Mouse (Mus musculus) ZHBTc4 (cell line): ENCODE results near the gene Tmem201.

Experiments
- DNase-seq: peaks from one replicate; pipeline ENCODE4 v3.0.0-alpha.2; 2011; ENCODE audit warnings: low read depth, low spot score

Tmem201 gene

DNA sequence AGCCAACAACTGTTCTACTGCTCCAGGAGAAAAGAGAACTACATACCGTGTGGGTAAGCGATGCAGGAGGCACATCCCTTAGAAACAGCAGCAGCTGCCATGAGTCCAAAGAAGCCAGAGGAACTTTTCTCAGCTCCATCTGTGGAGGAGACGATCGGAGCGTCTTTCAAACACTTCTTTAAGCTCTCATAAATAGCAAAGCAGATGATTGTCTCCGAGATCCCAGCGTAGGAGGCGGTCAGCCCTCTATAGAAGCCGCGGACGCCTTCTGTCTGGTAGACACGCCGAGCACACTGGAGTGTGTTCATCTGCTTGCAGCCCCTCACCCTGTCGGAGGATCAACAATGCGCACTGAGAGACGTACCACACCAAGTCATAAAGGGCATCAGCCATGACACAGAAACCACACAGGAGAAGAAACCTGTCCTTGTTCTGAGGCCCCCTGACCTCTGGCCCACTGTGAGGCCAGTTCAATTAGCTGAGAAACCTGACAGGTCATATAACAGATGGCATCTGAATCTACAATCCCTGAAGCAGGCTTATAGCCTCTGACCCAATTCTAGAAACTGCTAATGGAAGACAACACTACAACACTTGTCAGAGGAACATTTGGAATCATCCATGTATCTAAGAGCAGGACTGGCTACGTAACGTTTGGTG, 11.3 kb upstream of the Tmem201 start:
- no peak for DNase-seq

DNA sequence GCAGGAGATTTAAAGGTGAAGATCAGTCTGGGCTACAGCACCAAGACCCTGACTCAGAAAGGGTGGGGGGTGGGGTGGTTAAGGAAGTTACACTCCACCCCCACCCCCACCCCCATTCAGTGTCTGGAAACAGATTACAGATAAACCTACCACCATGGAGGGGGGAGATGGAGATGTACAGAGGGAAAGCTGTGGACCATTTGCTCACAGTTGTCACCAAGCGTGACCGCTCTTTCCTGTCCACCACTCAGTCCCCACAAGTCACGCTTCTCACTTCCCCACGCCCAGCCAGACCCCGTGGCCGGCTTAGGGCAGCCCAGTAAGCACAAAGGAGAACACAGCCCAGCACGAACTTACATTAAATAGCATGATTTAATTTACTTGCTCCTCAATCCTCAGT, 6.3 kb upstream of the Tmem201 start:
- DNase-seq, result no peak

DNA sequence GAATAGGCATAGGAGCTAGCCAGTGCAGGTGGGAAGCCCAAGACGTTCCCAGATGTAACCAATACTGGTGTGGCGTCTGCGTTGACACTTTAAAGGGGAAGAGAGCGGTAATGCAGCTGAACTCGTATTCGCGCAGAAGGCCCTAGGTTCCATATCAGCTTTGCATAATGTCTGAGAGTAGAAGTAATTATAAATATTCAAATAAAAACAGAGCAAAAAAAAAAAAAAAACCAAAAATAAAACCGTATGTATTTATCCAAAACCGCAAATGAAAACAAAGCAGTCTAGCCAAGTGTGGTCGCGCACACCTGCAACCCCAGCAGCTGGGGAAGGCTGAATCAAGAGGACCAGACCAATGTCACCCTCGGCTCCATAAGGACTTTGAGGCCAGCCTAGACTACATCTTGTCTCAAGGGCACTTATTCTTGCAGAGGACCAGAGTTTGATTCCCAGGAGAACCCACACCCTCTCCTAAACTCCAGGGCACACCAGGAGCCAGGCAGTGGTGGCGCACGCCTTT, 4.2 kb upstream of the Tmem201 start:
- no peak for DNase-seq

DNA sequence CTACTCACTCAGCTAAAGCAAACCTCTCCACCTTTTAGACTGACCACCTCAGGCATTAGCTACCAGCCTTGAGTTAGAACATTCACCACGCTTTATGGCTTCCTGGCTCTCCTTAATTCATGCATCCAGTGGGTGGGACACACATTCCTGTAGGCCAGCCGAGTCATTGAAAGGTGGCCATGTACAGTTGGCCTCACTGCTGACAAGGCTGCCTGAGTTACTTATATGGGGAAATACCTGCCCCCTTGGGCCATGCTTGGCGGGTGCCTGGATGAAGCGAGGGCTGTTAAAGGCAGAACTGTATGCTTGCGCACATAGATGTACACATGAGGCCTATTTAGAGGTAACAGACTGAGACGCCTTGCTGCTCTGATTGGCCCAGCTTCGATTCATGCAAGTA, 2.5 kb upstream of the Tmem201 start:
- DNase-seq, result no peak

DNA sequence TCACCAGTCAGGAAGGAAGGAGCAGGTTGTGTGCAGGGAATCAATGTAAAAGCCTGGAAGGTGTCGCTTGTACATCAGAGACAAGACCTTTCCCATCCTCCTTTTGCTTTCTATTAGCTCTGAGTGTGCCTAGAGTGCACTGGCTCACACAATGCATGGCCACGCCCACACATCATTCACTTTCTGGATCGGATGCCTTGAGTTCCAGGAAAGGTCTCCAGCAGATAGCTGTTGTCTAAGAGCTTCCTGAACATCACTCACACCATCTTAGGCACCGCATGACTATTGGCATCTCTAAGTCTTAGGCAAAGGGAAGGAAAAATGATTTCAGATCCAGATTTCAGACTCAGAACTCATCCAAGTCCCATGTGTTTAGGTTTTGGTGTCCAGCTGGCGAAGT, 1.6 kb upstream of the Tmem201 start:
- DNase-seq, result peak; percentile 88

DNA sequence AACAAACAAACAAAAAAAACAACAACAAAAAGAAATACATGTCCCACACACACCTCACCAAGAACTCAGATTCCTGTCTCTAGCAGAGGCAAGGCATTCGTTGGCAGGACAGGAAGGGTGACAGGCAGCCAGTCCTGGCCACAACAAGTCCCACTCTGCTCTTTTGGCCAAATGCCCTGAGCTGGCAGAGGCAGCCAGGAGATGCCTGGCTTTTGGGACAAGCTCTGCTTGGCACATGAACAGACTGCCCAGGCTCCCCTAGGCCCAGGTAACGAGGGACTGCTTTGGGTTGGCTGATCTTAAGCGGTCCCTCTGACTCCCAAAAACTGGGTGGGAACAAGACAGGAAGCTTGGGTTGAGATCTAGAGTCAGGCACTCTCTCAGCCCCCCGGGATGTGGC, 1.3 kb downstream of the Tmem201 start:
- no peak for DNase-seq

DNA sequence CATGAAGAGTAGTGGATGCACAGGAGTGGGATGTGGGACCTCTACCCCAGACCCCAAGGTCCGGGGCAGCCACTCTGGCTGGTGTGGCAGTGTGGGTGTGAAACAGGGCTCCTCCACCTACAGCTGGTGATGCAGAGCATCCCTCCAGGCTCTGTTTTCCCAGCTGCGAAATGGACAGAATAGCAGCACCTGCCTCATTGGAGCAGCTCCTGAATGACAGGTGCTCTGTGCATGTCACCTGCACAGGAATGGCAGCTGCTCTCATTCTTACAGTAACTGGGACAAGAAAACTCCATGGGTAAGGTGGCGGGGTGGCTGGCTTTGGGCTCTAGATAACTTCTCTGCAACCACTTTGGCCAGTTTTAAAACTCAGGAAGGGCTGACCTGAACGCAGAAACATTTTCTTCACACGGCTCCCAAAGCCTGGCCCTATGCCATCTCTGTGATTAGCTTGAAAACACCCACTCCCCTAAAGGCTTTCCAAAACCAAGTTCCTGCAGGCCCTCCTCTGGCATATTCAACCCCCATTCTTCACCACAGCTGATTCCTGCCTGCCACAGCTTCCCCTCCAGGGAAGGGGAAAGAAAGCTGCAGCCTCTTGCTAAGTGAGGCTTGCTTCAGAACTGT, 2.1 kb downstream of the Tmem201 start:
- no peak for DNase-seq

DNA sequence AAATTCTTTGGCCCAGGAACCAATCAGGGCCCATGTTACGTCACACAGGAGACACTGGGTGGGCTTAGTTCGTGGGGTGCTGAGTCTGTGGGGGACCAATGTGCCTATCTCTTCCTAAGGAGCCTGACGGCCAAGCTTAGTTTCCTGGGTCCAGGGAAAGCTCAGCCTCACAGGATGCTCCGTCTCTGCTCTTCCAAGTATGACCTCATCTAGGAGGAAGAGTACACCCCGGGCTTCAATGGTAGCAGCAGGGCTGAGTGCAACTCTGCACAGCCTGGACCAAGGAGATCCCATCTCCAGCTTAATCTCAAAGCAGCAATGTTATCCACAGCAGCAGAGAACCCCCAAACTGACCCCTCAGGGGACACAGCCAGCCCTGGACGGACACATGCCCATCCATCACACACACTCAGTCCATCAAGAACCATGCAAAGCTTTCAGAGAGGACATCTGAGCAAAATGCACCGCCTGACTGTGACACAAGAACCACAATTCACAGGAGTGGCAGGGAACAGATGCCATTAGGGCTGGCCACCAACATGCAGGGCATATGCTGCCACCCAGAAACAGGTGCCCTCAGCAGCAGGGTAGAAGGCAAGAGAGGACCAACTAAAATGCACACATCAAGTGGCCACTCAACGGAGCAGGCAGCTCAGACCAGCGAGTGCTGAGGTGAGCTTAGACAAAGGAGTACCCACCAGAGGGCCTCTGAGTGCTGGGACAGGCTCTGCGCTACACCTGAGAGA, 2.9 kb downstream of the Tmem201 start:
- no peak for DNase-seq

DNA sequence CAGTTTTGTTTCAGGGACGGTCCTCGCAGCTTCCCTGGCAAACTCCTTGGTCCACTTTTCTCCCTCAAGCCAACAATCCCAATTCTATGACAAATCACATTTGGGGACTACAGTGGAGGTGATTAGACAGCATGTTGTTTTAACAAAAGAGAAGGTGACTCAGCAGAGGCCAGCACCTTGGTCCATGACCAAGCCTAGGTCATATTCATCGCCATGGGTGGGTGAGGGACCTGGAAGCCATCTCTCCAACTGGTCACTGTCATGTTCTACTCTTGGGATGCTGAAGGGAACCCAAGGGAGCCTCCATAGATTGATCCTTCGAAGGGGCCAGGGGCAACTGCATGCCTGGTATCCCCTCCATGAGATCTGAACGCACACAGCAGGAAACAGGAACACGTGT, 3.6 kb downstream of the Tmem201 start:
- DNase-seq, result no peak

DNA sequence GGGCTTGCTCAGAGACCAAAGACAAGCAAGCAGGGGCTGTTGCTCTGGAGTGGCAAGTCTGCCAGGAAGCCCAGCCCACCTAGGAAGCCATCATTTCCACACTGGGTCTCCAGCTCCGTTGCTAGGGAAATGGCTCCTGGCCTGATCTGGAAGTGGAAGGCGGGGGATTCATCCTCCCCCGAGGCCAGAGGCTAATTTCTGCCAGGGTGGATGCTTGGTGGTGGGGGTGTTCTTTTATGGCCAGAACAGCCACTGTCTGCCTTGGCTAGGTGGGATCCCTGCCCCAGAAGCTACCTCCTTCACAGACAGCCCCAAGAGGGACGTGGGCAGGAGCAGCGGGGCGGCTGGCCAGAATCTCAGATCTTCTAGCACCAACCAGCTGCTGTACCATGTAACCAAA, 4.1 kb downstream of the Tmem201 start:
- peak; percentile 42 for DNase-seq

DNA sequence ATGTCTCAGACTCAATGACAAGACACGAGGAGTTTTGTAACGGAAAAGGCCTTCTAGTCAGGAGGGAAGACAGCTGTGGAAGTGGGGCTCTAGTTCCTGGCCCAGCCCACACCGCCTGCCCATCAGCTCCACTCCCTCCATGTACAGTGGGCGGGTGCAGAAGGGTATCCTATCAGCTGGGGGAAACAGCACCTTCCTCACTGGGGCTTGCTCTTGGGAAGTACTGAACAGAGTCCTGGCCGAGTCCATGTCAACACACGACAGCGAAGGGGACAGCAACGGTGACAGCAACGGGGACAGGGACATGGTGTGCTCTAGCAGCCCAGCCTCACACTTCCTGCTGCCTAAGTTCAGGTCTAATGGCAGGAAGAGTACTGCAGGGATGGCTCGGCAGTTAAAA, 5.0 kb downstream of the Tmem201 start:
- DNase-seq, result no peak

DNA sequence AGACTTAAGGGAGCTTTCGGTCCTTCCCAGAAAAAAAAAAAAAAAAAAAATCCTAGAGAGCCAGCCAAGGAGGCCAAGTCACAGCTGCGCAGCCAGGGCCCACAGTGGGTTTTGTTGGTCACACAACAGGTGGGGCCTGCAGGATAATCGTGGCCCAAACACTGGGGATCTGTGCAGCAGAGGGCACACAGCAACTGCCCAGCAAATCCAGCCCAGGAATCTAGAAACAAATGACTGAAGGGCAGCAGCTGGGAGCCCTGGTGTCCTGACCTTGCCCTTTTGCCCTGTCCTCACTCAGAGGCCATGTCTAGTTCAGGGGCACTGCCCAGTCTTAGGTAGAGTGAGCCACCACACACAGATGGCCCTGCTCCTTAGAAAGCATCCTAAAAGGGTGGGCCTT, 5.5 kb downstream of the Tmem201 start:
- DNase-seq, result no peak

DNA sequence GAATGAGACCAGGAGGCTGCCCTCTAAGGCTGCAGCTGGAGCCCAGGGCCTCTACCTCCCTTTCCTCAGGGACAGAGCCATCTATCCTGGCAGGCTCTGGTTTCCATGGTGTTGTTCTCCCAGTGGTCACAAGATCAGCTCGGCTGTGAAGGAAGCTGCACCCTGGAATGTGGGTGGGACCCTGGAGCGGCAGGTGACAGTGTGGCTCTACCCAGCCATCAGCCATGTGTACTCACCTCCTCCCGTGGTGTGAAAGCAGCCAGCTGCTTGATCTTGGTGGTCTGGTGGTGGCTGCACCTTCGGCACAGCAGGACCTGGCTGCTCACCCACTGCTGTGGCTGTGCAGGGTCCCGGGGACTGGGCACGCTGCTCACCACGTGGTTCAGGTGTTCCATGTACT, 7.0 kb downstream of the Tmem201 start:
- DNase-seq, result peak; percentile 87

DNA sequence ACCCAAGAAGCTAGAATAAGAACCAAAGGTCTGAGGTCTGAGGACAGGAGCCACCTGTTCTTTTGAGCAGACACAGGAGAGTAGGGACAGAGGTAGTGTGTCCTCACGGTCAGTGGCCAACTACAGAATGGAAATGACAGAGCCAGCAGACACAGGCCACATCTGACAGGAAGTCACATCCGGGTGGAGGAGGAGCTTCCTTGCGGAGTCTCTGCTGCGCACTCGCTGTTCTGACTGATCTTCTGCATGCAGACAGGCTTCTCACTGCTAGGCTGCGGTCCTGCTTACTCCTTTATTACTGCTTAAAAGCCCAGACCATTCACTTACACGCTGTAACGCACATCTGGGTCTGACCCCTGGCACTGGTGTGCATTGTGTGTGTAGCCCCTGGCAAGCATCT, 9.0 kb downstream of the Tmem201 start:
- DNase-seq, result no peak

DNA sequence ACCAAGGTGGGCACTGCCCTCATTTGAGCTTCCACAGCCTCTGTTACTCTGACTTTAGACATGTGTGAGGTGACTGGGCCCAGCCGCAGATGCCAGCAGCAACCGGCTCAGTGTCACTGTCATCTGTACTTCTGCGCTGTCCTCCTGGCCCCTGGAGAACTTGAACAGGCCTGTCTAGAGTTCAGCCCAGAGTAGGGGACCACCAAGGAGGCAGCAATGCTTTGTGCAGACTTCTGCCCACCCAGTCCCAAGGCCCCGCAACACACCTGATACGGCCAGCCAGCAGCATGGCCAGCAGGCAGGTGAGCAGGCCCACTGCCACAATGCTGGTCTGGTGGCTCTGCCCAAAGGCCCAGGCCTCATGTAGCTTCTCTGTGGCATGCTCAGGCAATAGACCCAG, 10.2 kb downstream of the Tmem201 start:
- no peak for DNase-seq

DNA sequence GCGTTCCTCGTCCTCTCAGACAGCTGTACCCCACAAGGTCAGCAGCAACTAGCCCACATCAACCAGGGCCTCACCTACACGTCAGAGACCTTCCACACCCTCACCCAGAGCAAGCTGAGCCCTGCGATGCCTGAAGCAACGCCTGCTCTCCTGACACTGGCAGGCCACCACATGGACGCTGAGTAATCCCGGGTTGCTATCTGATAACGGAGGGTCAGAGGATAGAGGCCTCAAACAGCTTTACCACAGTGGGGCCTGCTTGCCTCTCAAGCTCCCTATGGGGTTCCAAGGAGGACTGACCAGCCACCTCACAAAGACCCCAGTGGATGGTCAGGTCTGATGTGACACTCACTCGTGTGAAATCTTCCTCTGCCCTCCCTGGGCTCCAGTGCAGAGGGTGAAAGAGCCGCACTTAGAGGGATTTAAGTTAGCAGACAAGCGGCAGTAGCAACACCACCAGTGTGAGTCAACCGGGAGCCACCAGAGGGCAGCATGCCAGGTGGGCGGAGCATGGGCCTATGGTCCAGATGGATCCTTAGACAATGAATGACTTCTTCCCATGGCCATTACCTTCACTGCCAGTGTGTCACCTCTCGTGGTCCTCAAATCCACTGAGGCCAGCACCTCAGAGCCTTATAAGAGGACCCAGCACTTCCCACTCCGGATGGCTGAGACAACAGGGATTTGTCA, 12.0 kb downstream of the Tmem201 start:
- peak; percentile 85 for DNase-seq

DNA sequence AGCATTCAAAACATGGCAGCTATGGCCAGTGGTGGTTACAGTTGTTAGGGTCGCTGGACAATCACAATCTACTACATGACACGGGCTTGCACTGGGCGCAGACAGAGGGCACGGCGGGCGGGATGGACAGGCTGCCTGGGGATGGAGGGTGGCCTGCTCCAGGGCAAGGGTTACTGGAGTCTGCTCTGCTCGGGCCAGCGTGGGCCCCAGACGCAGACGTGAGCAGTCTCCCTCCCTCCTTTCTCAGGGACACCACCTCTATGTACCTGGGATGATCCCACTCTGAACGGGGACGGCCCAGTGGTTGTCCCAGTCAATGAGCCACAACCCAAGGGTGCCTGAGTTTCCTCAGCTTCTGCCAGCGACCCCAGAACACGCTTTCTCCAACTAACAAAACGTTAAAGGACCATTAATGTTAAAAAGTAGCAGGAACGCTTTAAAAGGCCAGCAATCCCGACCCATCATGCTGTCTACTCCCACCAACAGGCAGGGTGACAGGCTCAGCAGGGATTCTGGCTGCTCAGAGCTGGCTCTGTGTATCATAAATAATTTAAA, 12.9 kb downstream of the Tmem201 start:
- DNase-seq, result no peak

DNA sequence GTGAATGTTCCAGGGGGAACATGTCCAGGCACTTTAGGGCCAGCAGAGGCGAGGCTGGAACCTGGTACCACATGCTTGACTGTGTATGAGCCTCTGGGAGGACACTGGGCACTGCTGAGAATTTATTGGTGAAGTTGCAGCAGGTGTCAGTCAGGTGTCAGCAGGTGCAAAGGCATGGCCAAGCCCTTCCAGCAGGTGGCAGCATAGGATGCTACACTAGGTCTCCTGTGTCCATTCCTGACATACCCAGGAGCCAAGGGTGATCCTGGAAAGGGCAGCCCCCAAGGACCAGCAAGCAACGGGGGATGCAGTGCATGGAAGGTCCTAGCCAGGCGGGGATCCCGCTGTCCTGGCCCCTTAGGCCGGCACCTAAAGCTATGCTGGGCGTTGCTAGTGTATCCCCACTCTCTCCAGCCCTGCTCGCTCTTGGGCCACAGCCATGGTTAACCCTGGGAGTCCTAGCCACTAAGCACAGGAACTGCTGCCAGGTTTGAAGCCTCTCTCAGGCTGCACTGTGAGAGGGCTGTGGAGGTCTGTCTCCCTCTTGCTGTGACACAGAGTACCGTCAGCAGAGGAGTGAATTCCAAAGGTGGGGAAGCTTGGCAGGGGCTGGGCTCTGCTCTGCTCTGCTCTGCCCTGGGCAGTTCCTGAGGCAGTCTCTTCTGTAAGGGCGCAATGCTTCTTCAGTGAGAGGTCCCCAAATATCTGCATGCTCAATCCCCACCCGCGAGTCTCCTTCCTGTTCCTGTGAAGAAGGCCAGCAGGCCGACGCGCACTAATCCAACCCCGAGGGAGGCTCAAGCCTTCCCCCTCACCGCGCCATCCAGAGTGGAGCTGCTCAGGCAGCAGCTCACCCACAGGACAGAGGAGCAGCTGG, 13.8 kb downstream of the Tmem201 start:
- peak; percentile 77 for DNase-seq

DNA sequence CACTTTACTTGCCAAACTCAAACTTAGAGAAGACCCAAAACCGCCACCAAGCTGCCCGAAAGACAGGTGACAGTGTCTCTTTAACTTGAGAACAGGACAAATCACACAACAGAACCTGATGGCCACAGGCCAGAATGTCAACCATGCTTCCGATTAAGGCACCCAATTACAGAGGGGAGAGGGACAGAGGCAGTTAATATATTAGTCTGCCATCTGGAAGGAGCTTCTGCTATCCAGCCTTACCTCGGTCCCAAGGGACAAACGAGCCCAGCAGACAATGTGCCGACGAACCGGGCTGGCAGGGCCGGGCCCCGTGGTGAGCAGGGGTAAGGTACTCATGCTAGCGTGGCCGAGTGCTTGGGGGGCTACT, 14.8 kb downstream of the Tmem201 start:
- no peak for DNase-seq

DNA sequence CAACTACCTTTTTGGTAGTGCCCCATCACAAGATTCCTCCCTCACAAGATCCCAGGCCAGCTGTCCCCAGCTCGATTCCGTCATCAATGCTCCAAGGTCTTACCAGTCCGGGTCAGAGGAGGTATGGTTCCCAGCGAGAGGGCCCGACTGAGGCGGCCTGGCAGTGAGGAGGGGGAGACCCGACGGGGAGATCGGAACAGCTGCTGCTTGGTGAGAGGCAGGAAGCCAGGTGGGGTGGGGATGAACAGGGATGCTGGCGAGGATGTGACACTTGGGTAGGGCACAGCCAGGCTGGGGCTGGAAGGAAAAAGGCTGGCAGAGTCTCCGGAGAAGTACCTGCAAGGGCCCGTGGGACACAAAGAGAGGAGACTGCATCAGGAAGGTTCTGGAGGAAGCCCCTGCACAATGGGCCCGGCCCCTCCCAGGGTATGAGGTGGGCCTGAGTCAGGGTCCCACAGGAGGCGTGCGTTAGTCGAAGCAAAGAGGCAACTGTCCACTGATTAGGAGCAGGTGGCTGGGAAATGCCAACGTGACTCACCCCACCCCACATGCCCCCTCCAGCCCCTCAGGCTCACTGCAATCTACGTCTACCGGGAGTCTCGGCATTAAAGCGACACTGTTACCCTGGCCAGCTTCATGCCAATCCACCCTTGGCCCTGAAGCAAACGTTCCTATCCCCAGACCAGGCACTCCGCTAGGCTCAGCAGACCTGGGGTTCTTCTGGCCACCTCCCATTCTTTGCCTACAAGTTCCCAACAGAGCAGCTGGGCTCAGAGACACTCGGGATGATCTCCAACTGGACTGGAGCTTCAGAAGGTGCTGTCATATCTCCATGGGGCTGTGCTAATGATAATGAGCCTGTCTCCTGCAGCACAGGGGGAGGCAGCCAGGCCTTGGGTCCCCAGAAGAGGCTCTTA, 15.5 kb downstream of the Tmem201 start:
- DNase-seq, result no peak
